Mouse (Mus musculus) cerebellum, postnatal 14 days (tissue): ENCODE measurements at regions not wholly inside any gene's neighbourhood (a gene's known extent, or its start where the extent isn't known, plus 50 kb on each side); places are given as distances from the start of the nearest gene placed in this dataset.

Experiments
- DNase-seq, 2 experiments: peaks; one replicate each; pipeline ENCODE4 v3.0.0; 2021; ENCODE audit warnings: mixed read lengths in 2 of 2

DNA sequence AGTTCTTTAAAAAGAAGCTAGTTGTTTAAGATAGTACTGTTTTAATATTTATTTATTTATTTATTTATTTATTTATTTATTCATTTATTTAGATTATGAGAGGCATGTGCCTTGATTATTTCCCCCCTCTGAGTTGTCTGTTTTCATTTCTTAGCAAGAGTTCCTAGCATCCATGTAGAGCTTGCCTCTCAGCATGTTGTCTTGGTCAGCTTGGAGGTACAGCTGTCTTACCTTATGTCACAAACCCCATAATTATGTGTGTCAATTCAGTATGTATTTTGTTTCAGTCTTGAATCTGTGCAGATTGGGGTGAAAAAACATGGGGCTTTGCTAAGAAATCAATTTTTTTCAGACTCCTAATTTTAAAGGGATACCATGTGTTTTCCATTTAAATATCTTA lies 1116.3 kb downstream of the Basp1 start:
- peak; percentile 20 to 38 for DNase-seq

- DNase-seq = peak; percentile 10 to 11
Measured at GRCm38 (mm10) chr15:24296798-24297197, 1116.8 kb downstream of the Basp1 start.

GRCm38 (mm10) chr15:24275100-24275499 lies 1138.5 kb downstream of the Basp1 start:
- no peak for DNase-seq

DNA sequence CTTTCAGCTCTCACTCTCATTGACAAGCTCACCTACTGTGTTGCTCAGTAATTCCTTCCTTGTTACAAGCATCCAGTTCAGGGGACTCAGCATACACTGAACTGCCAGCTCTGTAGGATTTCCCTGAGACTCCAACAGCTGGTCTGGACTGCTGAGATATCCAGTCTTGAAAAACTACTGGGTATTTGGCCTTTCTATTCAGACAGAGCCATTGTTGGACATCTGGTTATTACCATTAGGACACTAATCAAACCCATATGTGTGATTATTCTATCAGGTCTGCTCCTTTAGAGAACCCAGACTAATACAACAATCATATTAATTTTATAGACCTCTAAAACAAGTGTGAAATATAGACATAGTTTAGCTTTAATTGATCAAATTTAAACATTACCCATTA lies 1146.2 kb downstream of the Basp1 start:
- no peak for DNase-seq
